Mouse (Mus musculus): ENCODE results near the gene 4921507P07Rik. TPM values are rescaled to one million over a fixed set of nuclear protein-coding genes. Genes with fewer than 3 reads are reported as not detected.

Gene 4921507P07Rik
- polyA plus RNA-seq, 1 experiment from 2014 or later, result 0.41 TPM

GRCm38 (mm10) chr6:50527416-50527815 is 69.0 kb downstream of the 4921507P07Rik start:
- Histone ChIP-seq H3K9me3 (no peaks in the 10 kb centered on the region), H3K36me3 (no peaks in the 10 kb centered on the region), H3K4me1 (no peaks in the 10 kb centered on the region), H3K27ac (no peak overlapping the region), H3K27me3 (no peaks in the 10 kb centered on the region), H3K4me2 (no peak overlapping the region), H3K4me3 (no peak overlapping the region), H3K9ac (no peak overlapping the region)
- ATAC-seq (ENCODE audit: borderline replicate concordance, extremely low read depth, low FRiP score, low TSS enrichment), result no peak
- WGBS, result 72% methylated on average over 9 of the region's 9 CpGs

- H3K27ac ChIP-seq, result no peak overlapping the region
- no peaks in the 10 kb centered on the region for H3K27me3 ChIP-seq
- H3K4me3 ChIP-seq, result no peak overlapping the region
- no peak overlapping the region for H3K9ac ChIP-seq
- ATAC-seq (ENCODE audit: borderline replicate concordance, extremely low read depth, low FRiP score, low TSS enrichment), result no peak
- no peaks in the 10 kb centered on the region for H3K9me3 ChIP-seq
- H3K4me2 ChIP-seq, result no peak overlapping the region
- WGBS, result 26% methylated on average over 7 of the region's 7 CpGs
- no peaks in the 10 kb centered on the region for H3K36me3 ChIP-seq
- no peaks in the 10 kb centered on the region for H3K4me1 ChIP-seq
Observed at GRCm38 (mm10) chr6:50526597-50527024, 69.8 kb downstream of the 4921507P07Rik start.

- Histone ChIP-seq H3K36me3 (no peaks in the 10 kb centered on the region), H3K4me1 (no peaks in the 10 kb centered on the region), H3K9ac (no peak overlapping the region), H3K27me3 (no peaks in the 10 kb centered on the region), H3K4me2 (no peak overlapping the region), H3K4me3 (no peak overlapping the region), H3K27ac (no peak overlapping the region), H3K9me3 (no peaks in the 10 kb centered on the region)
- no peak for ATAC-seq (ENCODE audit: borderline replicate concordance, extremely low read depth, low FRiP score, low TSS enrichment)
- 88% methylated on average over 8 of the region's 8 CpGs for WGBS
Observed at GRCm38 (mm10) chr6:50525846-50526245, 70.6 kb downstream of the 4921507P07Rik start.

GRCm38 (mm10) chr6:50524261-50524896 is 72.1 kb downstream of the 4921507P07Rik start:
- Histone ChIP-seq H3K4me2 (no peak overlapping the region), H3K4me1 (no peaks in the 10 kb centered on the region), H3K9me3 (no peaks in the 10 kb centered on the region), H3K27me3 (no peaks in the 10 kb centered on the region), H3K27ac (no peak overlapping the region), H3K4me3 (no peak overlapping the region), H3K36me3 (no peaks in the 10 kb centered on the region), H3K9ac (no peak overlapping the region)
- 84% methylated on average over 10 of the region's 10 CpGs for WGBS
- no peak for ATAC-seq (ENCODE audit: borderline replicate concordance, extremely low read depth, low FRiP score, low TSS enrichment)

Small RNAs within 50 kb of the gene (microRNA-seq; reads per million reads assigned to microRNA genes)
- not detected for gene Mir6371

Other genes with a start within 250 kb of the 4921507P07Rik start
- 4.5 and 5.0 TPM in 2 replicates for gene Osbpl3, start 140.4 kb downstream of the 4921507P07Rik start, polyA plus RNA-seq (2015; fragmentation: Nextera tagmentation; extraction: Ambion mirVana)
- 55.5 and 59.9 TPM in 2 replicates for gene Cycs, start 30.1 kb downstream of the 4921507P07Rik start, polyA plus RNA-seq (2015; fragmentation: Nextera tagmentation; extraction: Ambion mirVana)
- gene Npvf, start 57.8 kb upstream of the 4921507P07Rik start, polyA plus RNA-seq (2015; fragmentation: Nextera tagmentation; extraction: Ambion mirVana), result not detected in 2 replicates

Data from lung, embryonic 15.5 days (tissue).